Mouse (Mus musculus) heart, postnatal 0 days (tissue): Measurements from ENCODE around the gene Mpeg1. TPM values are rescaled to one million over a fixed set of nuclear protein-coding genes. Genes with fewer than 3 reads are reported as not detected.

ENCODE experiments used
- ATAC-seq: fragments of 200-750 bp; cut with Nextera tagmentation; 2 replicates; pipeline ENCODE4 v1.8.0; 2017; ENCODE audit warnings: low read depth, moderate number of reproducible peaks, moderate library complexity; ENCODE audit not compliant: insufficient read depth
- DNase-seq: peaks from one replicate; pipeline ENCODE4 v3.0.0-alpha.2; 2016; ENCODE audit warnings: low spot score
- H3K27ac ChIP-seq: fragments of 300-500 bp; sonication (generic); 2 replicates; pipeline ENCODE4 v1.5.1; 2014; ENCODE audit warnings: low read depth, mild to moderate bottlenecking
- H3K27me3 ChIP-seq: fragments of 300-500 bp; sonication (generic); 2 replicates; pipeline ENCODE4 v1.6.1; 2014; ENCODE audit warnings: low read length, mixed read lengths; ENCODE audit not compliant: control insufficient read depth, insufficient read depth
- H3K36me3 ChIP-seq: fragments of 300-500 bp; sonication (generic); replicated peaks from 2 replicates; pipeline ENCODE4 v1.6.1; 2014; ENCODE audit warnings: low read length, mixed read lengths; ENCODE audit not compliant: control insufficient read depth, insufficient read depth
- H3K4me1 ChIP-seq: fragments of 300-500 bp; sonication (generic); 2 replicates; pipeline ENCODE4 v1.6.1; 2014; ENCODE audit warnings: antibody characterized with exemption; ENCODE audit not compliant: control insufficient read depth, insufficient read depth
- H3K4me2 ChIP-seq: fragments of 300-500 bp; sonication (generic); 2 replicates; pipeline ENCODE4 v1.6.1; 2014; ENCODE audit warnings: low read depth, mild to moderate bottlenecking, low read length, moderate library complexity
- H3K4me3 ChIP-seq: fragments of 300-500 bp; sonication (generic); 2 replicates; pipeline ENCODE4 v1.5.1; 2014; ENCODE audit warnings: low read depth, low read length
- H3K9ac ChIP-seq: fragments of 300-500 bp; sonication (generic); replicated peaks from 2 replicates; pipeline ENCODE4 v1.6.1; 2014; ENCODE audit warnings: low read depth, low read length, mixed read lengths
- H3K9me3 ChIP-seq: fragments of 300-500 bp; sonication (generic); replicated peaks from 2 replicates; pipeline ENCODE4 v1.6.1; 2016; ENCODE audit warnings: low read length; ENCODE audit not compliant: control insufficient read depth
- CTCF ChIP-seq: IDR thresholded peaks from 2 replicates; pipeline ENCODE4 v1.5.1; 2016; ENCODE audit warnings: antibody characterized with exemption, control low read depth, low read depth
- EP300 ChIP-seq: IDR thresholded peaks from 2 replicates; pipeline ENCODE4 v1.6.1; 2016; ENCODE audit warnings: antibody characterized with exemption, low read depth
- WGBS: fragments of 180-500 bp; shearing (Covaris S2); extraction: QIAGEN DNeasy Blood & Tissue Kit; methylation state at CpG from one replicate; pipeline ENCODE4 v1.1.7; 2014; 5-methylcytosine and 5-hydroxymethylcytosine counted together
- polyA plus RNA-seq: library from polyadenylated mRNA; unstranded; fragments of >200 nt; fragmentation: Nextera tagmentation; extraction: Ambion mirVana; gene quantifications from 2 replicates; pipeline ENCODE4 v1.2.1, GENCODE M21; 2015
- total RNA-seq: library from RNA; depleted of rRNA; stranded (reverse); fragments of >200 nt; gene quantifications from 2 replicates; pipeline ENCODE4 v1.2.3, GENCODE M21; 2014; ENCODE audit warnings: low replicate concordance

The Mpeg1 gene
- total and polyA plus RNA-seq, 2 experiments from 2014 or later, result 0.36 to 0.46 TPM

DNA sequence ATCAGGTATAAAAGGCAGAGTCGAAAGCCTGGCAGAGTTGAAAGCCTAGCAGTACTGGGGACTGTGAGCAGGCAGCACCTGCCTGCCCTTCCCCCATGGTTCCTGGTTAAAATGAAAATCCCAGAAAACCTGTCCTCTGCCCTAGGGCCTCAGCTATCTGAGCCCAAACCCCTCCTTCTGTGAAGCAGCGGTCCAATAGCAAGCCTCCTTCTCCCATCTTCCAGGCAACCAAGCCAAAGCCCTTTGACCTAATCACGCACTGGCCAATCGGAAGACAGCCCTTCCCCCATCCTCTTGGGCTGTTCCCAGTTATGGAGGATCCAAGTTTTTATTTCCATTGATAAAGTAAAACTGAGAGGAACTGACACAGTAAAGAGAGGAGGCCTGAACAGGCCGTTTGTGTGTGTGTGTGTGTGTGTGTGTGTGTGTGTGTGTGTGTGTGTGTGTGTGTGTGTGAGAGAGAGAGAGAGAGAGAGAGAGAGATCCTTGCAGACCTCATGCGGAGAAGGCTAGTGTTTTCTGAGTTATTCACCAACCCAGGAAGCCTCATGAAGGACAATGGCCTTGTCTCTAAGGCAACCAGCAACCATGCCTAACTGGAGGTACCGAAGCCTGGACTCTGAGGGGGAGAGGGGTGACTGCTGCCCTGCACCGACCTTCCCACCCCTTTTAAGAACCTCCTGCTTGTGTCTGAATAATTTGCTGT lies 28.5 kb downstream of the Mpeg1 start:
- TF ChIP-seq EP300 (no peak), CTCF (no peak)
- peaks cover 10% of the 10 kb centered on the region for H3K4me1 ChIP-seq

DNA sequence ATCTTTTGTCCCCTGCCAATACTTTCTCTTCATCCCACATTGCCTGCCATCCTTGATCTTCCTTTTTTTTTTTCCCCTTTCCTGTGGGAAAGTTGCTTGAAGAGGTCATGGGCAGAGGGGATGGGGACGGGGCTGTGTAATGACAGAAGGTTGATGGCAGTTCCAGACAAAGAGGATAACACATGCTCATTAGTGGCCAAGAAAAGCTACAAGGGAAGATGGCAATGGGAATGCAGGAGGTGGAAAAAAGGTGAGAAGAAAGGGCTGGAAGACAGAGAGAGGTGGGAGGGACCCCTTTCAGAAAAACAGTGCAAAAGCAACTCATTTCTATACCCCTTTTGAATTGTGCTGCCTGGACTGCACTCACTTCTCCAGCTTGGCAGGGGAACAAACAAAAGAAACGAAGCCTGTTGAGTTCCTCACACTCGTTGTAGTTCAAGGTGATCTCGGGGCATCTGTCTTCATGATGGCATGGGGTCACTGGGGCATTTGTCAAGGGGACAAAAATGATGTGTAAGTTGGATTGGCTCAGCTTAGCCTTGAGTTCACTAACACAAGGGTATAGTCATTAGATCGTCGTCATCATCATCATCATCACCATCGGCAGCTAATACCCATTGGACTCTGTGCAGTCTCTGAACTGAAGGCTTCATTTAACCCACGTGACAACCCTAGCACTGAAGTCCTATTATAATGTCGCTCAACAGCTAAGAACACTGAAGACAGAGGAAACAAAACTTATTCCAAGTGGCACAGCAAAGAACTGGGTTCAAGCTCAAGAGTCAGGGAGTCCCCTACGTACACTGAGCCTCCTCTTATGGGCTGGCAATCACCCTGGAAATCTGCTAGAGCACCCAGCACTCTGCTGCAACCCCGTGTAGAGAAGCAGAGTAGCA lies 29.3 kb downstream of the Mpeg1 start:
- ATAC-seq (no peak), DNase-seq (no peak)
- Histone ChIP-seq H3K27ac (no peak overlapping the region), H3K9me3 (no peaks in the 10 kb centered on the region), H3K9ac (no peak overlapping the region), H3K36me3 (0 out of 2 replicates have a peak, but pooled peaks cover 3% of the 10 kb centered on the region), H3K4me3 (no peak overlapping the region), H3K27me3 (no peaks in the 10 kb centered on the region), H3K4me1 (peaks cover 2% of the 10 kb centered on the region; the same call in 1 of the 2 replicates), H3K4me2 (no peak overlapping the region)
- TF ChIP-seq EP300, result no peak
- no peak for TF ChIP-seq CTCF
- WGBS, result 80% methylated on average over 11 of the region's 11 CpGs

More for the DNA sequence above, 28.5 kb downstream of the Mpeg1 start:
- ATAC-seq, result peak; percentile 27; the same call in 1 of the 2 replicates
- no peak overlapping the region for H3K9ac ChIP-seq
- H3K27ac ChIP-seq, result no peak overlapping the region
- H3K27me3 ChIP-seq, result no peaks in the 10 kb centered on the region
- H3K4me2 ChIP-seq, result no peak overlapping the region
- no peak for DNase-seq
- 0 out of 2 replicates have a peak, but pooled peaks cover 3% of the 10 kb centered on the region for H3K36me3 ChIP-seq
- H3K4me3 ChIP-seq, result no peak overlapping the region
- no peaks in the 10 kb centered on the region for H3K9me3 ChIP-seq
- 55% methylated on average over 8 of the region's 8 CpGs for WGBS

DNA sequence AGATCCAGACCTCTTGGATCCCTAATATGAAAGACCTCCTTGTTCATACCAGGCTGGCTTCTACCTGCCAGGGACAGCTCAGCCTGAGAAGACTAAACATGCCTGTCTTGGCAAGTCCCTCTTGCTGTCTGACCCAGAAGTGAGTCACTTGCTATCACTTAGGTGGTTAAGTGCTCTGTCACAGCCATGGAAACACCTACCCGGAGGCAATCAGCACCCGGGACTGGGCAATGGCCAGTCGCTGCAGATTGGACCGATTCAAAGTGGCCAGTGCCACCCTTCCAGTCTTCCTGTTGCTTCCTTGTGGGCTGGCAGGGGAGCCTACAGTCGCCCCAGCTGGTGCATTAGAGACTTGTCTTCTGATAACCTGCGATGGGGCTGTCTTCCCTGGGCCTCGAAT lies 31.1 kb downstream of the Mpeg1 start:
- no peak for TF ChIP-seq EP300
- no peak for TF ChIP-seq CTCF
- Histone ChIP-seq H3K4me2 (no peak overlapping the region), H3K27me3 (no peaks in the 10 kb centered on the region), H3K9ac (no peak overlapping the region), H3K4me3 (no peak overlapping the region), H3K27ac (no peak overlapping the region), H3K36me3 (0 out of 2 replicates have a peak, but pooled peaks cover 3% of the 10 kb centered on the region), H3K9me3 (no peaks in the 10 kb centered on the region), H3K4me1 (no peaks in the 10 kb centered on the region; the same call in 1 of the 2 replicates)
- DNase-seq (no peak), ATAC-seq (no peak)
- 76% methylated on average over 7 of the region's 7 CpGs for WGBS

DNA sequence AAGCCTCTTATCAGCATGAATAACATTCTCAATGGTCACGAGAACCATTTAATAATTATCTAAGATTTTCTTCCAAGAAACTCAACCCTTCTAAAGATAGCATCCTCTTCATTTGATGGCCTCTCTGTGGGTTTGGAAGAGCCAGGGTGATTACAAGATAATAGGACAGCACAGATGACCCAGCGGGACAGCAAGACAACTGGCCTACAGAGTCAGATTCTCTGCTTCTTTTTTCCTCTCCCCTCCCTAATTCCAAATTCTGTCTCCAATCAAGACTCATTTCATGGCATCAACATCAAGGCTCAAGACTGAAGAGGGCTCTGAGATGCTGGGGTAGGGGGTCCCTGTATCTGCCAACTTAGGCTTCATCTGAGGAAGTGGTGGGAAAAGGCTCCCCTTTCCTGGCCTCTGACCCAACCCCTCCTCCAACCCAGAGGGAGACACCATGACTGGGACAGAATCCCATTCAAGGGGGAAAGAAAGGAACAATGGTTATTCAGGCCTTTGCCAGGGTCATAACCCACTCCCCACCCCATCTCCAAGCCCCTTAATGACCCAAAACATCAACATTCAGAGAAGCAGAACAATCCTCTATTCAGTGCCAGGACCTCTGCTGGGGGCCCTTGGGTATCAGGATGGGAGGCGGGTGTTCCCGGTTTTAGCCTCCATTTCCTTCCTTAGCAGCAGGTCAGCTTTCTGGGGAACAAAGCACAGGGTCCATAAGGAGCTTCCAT lies 33.0 kb downstream of the Mpeg1 start:
- 0 out of 2 replicates have a peak, but pooled peaks cover 3% of the 10 kb centered on the region for H3K36me3 ChIP-seq
- H3K4me3 ChIP-seq, result no peak overlapping the region
- WGBS, result 52% methylated on average over 4 of the region's 4 CpGs
- no peak for ATAC-seq
- no peak for TF ChIP-seq EP300
- TF ChIP-seq CTCF, result no peak
- no peaks in the 10 kb centered on the region for H3K4me1 ChIP-seq
- H3K4me2 ChIP-seq, result no peak overlapping the region
- no peak overlapping the region for H3K9ac ChIP-seq
- H3K27me3 ChIP-seq, result no peaks in the 10 kb centered on the region
- no peak overlapping the region for H3K27ac ChIP-seq
- no peak for DNase-seq
- no peaks in the 10 kb centered on the region for H3K9me3 ChIP-seq

DNA sequence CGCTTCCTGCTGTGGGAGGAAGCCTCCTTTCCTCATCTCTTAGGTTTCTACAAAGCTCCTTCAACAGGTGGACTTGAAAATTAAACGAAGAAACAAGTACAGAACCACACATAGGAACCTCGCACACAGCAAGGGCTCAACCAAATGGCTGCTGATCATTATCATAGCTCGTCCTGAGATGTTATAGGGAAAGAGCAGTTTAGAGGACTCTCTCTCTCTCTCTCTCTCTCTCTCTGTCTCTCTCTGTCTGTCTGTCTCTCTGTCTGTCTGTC lies 33.5 kb downstream of the Mpeg1 start:
- Histone ChIP-seq H3K9ac (no peak overlapping the region), H3K4me1 (no peaks in the 10 kb centered on the region), H3K36me3 (0 out of 2 replicates have a peak, but pooled peaks cover 3% of the 10 kb centered on the region), H3K9me3 (no peaks in the 10 kb centered on the region), H3K4me3 (no peak overlapping the region), H3K4me2 (no peak overlapping the region), H3K27me3 (no peaks in the 10 kb centered on the region; the same call in 1 of the 2 replicates), H3K27ac (no peak overlapping the region)
- 63% methylated on average over 4 of the region's 4 CpGs for WGBS
- ATAC-seq, result no peak
- DNase-seq, result no peak
- TF ChIP-seq CTCF, result no peak
- TF ChIP-seq EP300, result no peak
